Mouse (Mus musculus): ENCODE data around the gene Hadhb. TPM values are rescaled to one million over a fixed set of nuclear protein-coding genes. Genes with fewer than 3 reads are reported as not detected.

The Hadhb gene
- total and polyA plus RNA-seq, 3 experiments = 69.5 to 118 (median 78.3) TPM

DNA sequence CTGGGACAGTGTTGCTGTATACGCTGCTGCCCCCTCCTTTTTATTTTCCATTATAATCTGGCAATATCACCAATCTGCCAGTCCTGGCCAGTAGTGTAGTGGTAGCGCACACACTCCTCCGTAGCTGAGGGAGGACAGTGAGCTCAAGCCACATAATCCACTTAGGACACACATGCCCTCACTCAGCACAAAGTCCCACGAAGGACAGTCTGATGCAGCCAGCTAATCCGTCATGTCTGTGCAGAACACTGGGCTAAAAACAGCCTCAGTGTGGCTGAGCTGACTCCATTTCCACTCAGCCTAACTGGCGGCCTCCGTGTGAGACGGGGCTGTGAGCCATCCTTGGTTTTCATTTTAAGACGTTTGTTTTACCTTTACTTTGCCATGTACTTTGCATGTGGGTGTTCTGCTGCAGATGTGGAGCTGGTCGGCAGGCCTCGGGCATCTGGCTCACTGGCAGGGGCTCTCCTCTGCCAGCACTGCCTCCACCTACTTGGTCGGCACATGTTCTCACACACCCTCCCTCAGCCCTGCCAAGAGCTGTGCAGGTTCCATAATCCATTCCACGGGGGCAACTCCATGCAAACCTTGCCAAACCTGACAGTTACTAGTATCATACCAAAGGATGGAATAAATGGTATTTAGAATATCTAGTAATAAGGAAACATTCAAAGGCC is 27.0 kb upstream of the Hadhb start:
- H3K4me2 ChIP-seq (ENCODE audit: insufficient read depth, low read depth, poor library complexity, severe bottlenecking) = no peak overlapping the region
- H3K9me3 ChIP-seq (replicated peaks; ENCODE audit: low read length) = no peaks in the 10 kb centered on the region
- H3K4me3 ChIP-seq (replicated peaks in 1 of 3; ENCODE audit: low read depth in 2 of 3, low read length in 2 of 3, poor library complexity in 1 of 3) = no peak overlapping the region
- dilution Hi-C loops (cut with MboI; ENCODE audit: extremely low pct_ligation_motif_present, extremely low pct_unique_long_range_greater_than_20kb, low sequenced_read_pairs) = no loop called here
- H3K9ac ChIP-seq (ENCODE audit: insufficient read depth, low read depth) = no peak overlapping the region
- no peaks in the 10 kb centered on the region for H3K4me1 ChIP-seq (ENCODE audit: control insufficient read depth in 1 of 2, insufficient read depth in 2 of 2)
- in situ Hi-C loops (cut with MboI; ENCODE audit: low pct_ligation_motif_present, low pct_unique_long_range_greater_than_20kb, low sequenced_read_pairs) = no loop called here
- H3K27me3 ChIP-seq (replicated peaks) = no peaks in the 10 kb centered on the region
- TF ChIP-seq ZKSCAN1 (IDR thresholded peaks at IDR 0.05; ENCODE audit: borderline replicate concordance, low read depth, low read length) (no peak), CHD1 (IDR thresholded peaks at IDR 0.05; ENCODE audit: low read depth, low read length) (no peak), GABPA (IDR thresholded peaks at IDR 0.05; ENCODE audit: insufficient replicate concordance, low read depth, low read length) (no peak), JUND (conservative IDR thresholded peaks at IDR 0.05; ENCODE audit: low read depth, low read length) (no peak), RCOR1 (conservative IDR thresholded peaks at IDR 0.05; ENCODE audit: low read depth, low read length) (no peak), IRF4 (IDR thresholded peaks at IDR 0.05; ENCODE audit: low read depth, low read length) (no peak), JUN (IDR thresholded peaks at IDR 0.05; ENCODE audit: insufficient read depth, low read depth, low read length) (no peak), EP300 (IDR thresholded peaks at IDR 0.05; ENCODE audit: low read length) (no peak), TCF12 (IDR thresholded peaks at IDR 0.05; ENCODE audit: low read depth, low read length) (no peak), UBTF (IDR thresholded peaks at IDR 0.05; ENCODE audit: low read depth, low read length) (no peak), ELF1 (IDR thresholded peaks at IDR 0.05; ENCODE audit: low read depth, low read length) (no peak), USF2 (conservative IDR thresholded peaks at IDR 0.05; ENCODE audit: low read depth, low read length) (no peak)
- no peak overlapping the region for H3K27ac ChIP-seq (ENCODE audit: insufficient read depth, low read depth)
- no peaks in the 10 kb centered on the region for H3K79me2 ChIP-seq (replicated peaks; ENCODE audit: control insufficient read depth, extremely low read depth, insufficient read depth, poor library complexity, severe bottlenecking)
- no peak for DNase-seq (ENCODE audit: extremely low read depth)
- peaks cover 65 to 92% of the 10 kb centered on the region in 2 experiments for H3K36me3 ChIP-seq (replicated peaks in 1 of 2; ENCODE audit: control insufficient read depth in 1 of 2, insufficient read depth in 1 of 2, low read length in 1 of 2)

DNA sequence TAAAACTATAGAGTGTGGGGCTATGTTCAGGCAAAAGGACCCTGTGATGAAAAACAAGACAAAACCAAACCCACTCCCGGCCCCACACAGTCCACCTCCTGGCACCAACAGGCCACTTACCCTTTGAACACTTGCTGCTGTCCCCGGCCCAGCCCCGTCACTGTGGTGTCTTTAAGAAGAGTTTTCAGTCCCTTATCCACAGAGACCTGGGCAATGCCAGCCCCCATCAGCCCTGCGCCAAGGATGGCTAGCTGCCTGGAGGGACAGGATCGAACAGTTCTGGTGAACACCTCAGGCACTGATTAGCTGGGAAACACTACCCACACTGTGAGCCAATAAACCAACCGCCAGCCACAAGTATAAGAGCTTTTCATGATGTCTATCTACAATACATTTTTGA is 26.4 kb upstream of the Hadhb start:
- peaks cover 60 to 91% of the 10 kb centered on the region in 2 experiments for H3K36me3 ChIP-seq (replicated peaks in 1 of 2; ENCODE audit: control insufficient read depth in 1 of 2, insufficient read depth in 1 of 2, low read length in 1 of 2)

More for the DNA sequence above, 26.4 kb upstream of the Hadhb start:
- Histone ChIP-seq H3K9me3 (replicated peaks; ENCODE audit: low read length) (no peaks in the 10 kb centered on the region), H3K27ac (ENCODE audit: insufficient read depth, low read depth) (no peak overlapping the region), H3K9ac (ENCODE audit: insufficient read depth, low read depth) (no peak overlapping the region), H3K4me2 (ENCODE audit: insufficient read depth, low read depth, poor library complexity, severe bottlenecking) (no peak overlapping the region), H3K27me3 (replicated peaks) (no peaks in the 10 kb centered on the region), H3K4me1 (ENCODE audit: control insufficient read depth in 1 of 2, insufficient read depth in 2 of 2) (no peaks in the 10 kb centered on the region), H3K79me2 (replicated peaks; ENCODE audit: control insufficient read depth, extremely low read depth, insufficient read depth, poor library complexity, severe bottlenecking) (no peaks in the 10 kb centered on the region), H3K4me3 (replicated peaks in 1 of 3; ENCODE audit: low read depth in 2 of 3, low read length in 2 of 3, poor library complexity in 1 of 3) (no peak overlapping the region)
- TF ChIP-seq ZMIZ1 (IDR thresholded peaks at IDR 0.05; ENCODE audit: low read depth, low read length) (no peak), UBTF (IDR thresholded peaks at IDR 0.05; ENCODE audit: low read depth, low read length) (no peak), JUND (conservative IDR thresholded peaks at IDR 0.05; ENCODE audit: low read depth, low read length) (no peak), ZC3H11A (IDR thresholded peaks at IDR 0.05; ENCODE audit: low read depth, low read length) (no peak), GABPA (IDR thresholded peaks at IDR 0.05; ENCODE audit: insufficient replicate concordance, low read depth, low read length) (no peak), ZNF384 (IDR thresholded peaks at IDR 0.05; ENCODE audit: low read depth, low read length) (no peak), PAX5 (IDR thresholded peaks at IDR 0.05; ENCODE audit: low read length) (no peak), ZKSCAN1 (IDR thresholded peaks at IDR 0.05; ENCODE audit: borderline replicate concordance, low read depth, low read length) (no peak), MAX (IDR thresholded peaks at IDR 0.05; ENCODE audit: low read length) (no peak), EP300 (IDR thresholded peaks at IDR 0.05; ENCODE audit: low read length) (no peak), MYC (IDR thresholded peaks at IDR 0.05; ENCODE audit: low read depth, low read length) (no peak)
- DNase-seq (ENCODE audit: extremely low read depth) = no peak
- dilution Hi-C loops (cut with MboI; ENCODE audit: extremely low pct_ligation_motif_present, extremely low pct_unique_long_range_greater_than_20kb, low sequenced_read_pairs) (no loop called here), in situ Hi-C loops (cut with MboI; ENCODE audit: low pct_ligation_motif_present, low pct_unique_long_range_greater_than_20kb, low sequenced_read_pairs) (no loop called here)
